Mouse (Mus musculus) kidney, adult 2 months (tissue): ENCODE measurements at regions not wholly inside any gene's neighbourhood (a gene's known extent, or its start where the extent isn't known, plus 50 kb on each side); places are given as distances from the start of the nearest gene placed in this dataset.

Experiments
- CTCF ChIP-seq: fragments of 200-500 bp; conservative IDR thresholded peaks from 2 replicates; pipeline ENCODE4 v1.5.1; 2011; ENCODE audit warnings: low read depth, mild to moderate bottlenecking, control low read depth, low read length, moderate library complexity, mixed read lengths; ENCODE audit not compliant: insufficient read depth, insufficient read length
- POLR2A ChIP-seq: fragments of 200-500 bp; IDR thresholded peaks from one replicate; pipeline ENCODE4 v1.6.1; 2011; ENCODE audit warnings: low read depth, low read length, control low read depth

- TF ChIP-seq CTCF: no peak
- TF ChIP-seq POLR2A: no peak
Observed at GRCm38 (mm10) chr9:82562551-82563465, 266.5 kb upstream of the Irak1bp1 start.
